Mouse (Mus musculus): Measurements from ENCODE around the gene Hist1h4m.
"Not testable (repeated sequence)": the region's sequence is repeated elsewhere in the genome, so short reads cannot be mapped to it uniquely, and the experiment has no call there.

The Hist1h4m gene

GRCm38 (mm10) chr13:21811539-21811938, at the start of gene Hist1h4m:
Hist1h4m (plus strand) TSS chr13:21811746.
- peak; percentile 44 to 46 for DNase-seq

- DNase-seq: peak; percentile 74 to 84
These were observed 32.5 kb upstream of the Hist1h4m start for GRCm38 (mm10) chr13:21778814-21779766.

- DNase-seq: peak; percentile 39 to 65
These were observed 31.5 kb upstream of the Hist1h4m start, which contains the start of gene Hist1h1b for GRCm38 (mm10) chr13:21779767-21780731. Hist1h1b (minus strand) TSS chr13:21780625.

GRCm38 (mm10) chr13:21781021-21781555, 30.5 kb upstream of the Hist1h4m start:
- DNase-seq: no peak

GRCm38 (mm10) chr13:21781639-21782038, 29.9 kb upstream of the Hist1h4m start:
- no peak for DNase-seq

GRCm38 (mm10) chr13:21782361-21783254, 28.9 kb upstream of the Hist1h4m start:
- DNase-seq: not testable (repeated sequence)

- peak; percentile 52 to 65 for DNase-seq
These were observed 28.3 kb upstream of the Hist1h4m start, which contains the start of gene Hist1h3i for GRCm38 (mm10) chr13:21783255-21783617. Hist1h3i (minus strand) TSS chr13:21783370.

- DNase-seq: peak in 1 of 2 experiments; percentile 13
These were observed 27.8 kb upstream of the Hist1h4m start for GRCm38 (mm10) chr13:21783734-21784161.

- no peak for DNase-seq
These were observed 27.2 kb upstream of the Hist1h4m start for GRCm38 (mm10) chr13:21784311-21784710.

GRCm38 (mm10) chr13:21786189-21786898, 25.2 kb upstream of the Hist1h4m start:
- no peak for DNase-seq

- DNase-seq: peak; percentile 88 to 90
These were observed 24.5 kb upstream of the Hist1h4m start, which contains the start of the genes Hist1h2an and Hist1h2bp for GRCm38 (mm10) chr13:21786899-21787629. Hist1h2an (minus strand) TSS chr13:21787218. Hist1h2bp (plus strand) TSS chr13:21787461.

- no peak for DNase-seq
These were observed 23.6 kb upstream of the Hist1h4m start for GRCm38 (mm10) chr13:21787760-21788593.

GRCm38 (mm10) chr13:21789925-21790324, 21.6 kb upstream of the Hist1h4m start:
- DNase-seq: no peak

- no peak for DNase-seq
These were observed 20.8 kb upstream of the Hist1h4m start for GRCm38 (mm10) chr13:21790601-21791283.

- no peak for DNase-seq
These were observed 16.0 kb upstream of the Hist1h4m start for GRCm38 (mm10) chr13:21795584-21795983.

- not testable (repeated sequence) for DNase-seq
These were observed 14.4 kb upstream of the Hist1h4m start for GRCm38 (mm10) chr13:21797163-21797562.

GRCm38 (mm10) chr13:21803058-21803457, 8.5 kb upstream of the Hist1h4m start:
- not testable (repeated sequence) for DNase-seq

- DNase-seq: not testable (repeated sequence)
These were observed 1.5 kb upstream of the Hist1h4m start, which contains the start of the genes Hist1h2bq and Hist1h2ao for GRCm38 (mm10) chr13:21810073-21810472. Hist1h2bq (minus strand) TSS chr13:21810197. Hist1h2ao (plus strand) TSS chr13:21810465.
